Mouse (Mus musculus): ENCODE results near the gene Mef2d.

- TF ChIP-seq POLR2A (IDR thresholded peaks at IDR 0.05; ENCODE audit: low read depth, low read length): no peak
- TF ChIP-seq CTCF (IDR thresholded peaks at IDR 0.05; ENCODE audit: extremely low read depth, insufficient read depth, insufficient read length, insufficient replicate concordance): no peak
These were observed 14.6 kb downstream of the Mef2d start for GRCm38 (mm10) chr3:88156817-88157216.

Data from spleen, adult 2 months (tissue).